Mouse (Mus musculus): ENCODE measurements around the gene Rapgef4.

GRCm38 (mm10) chr2:72141091-72141490 is 160.1 kb downstream of the Rapgef4 start:
- TF ChIP-seq CTCF (IDR thresholded peaks at IDR 0.05; ENCODE audit: low read depth, low read length) (no peak), POLR2A (IDR thresholded peaks at IDR 0.05; ENCODE audit: extremely low read depth, insufficient read depth, low read length) (no peak)

All from liver, adult 2 months (tissue).